Mouse (Mus musculus) brain, embryonic 18.5 days (tissue): ENCODE measurements around the gene Ctnnd2.

ENCODE experiments used
- DNase-seq: peaks from one replicate; pipeline ENCODE4 v3.0.0-alpha.2; 2012; ENCODE audit warnings: low read depth, low spot score

The Ctnnd2 gene

DNA sequence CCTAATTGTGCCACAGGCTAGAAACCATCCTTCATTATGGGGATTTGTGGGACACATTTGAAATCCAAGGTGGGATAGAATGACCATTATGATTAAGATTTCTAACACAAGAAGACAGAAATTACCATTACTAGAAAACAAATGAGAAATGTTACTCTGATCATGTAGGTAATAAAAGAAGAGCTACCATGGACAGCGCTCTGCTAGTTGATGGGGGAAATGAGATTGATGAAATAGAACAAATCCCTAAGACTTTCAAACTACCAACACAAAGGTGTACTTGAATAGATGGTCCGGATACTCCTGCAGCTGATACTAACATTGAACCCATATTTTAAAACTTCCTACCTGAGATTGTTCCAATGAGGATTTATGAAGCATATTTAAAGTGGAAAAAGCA, 68.5 kb downstream of the Ctnnd2 start:
- no peak for DNase-seq

DNA sequence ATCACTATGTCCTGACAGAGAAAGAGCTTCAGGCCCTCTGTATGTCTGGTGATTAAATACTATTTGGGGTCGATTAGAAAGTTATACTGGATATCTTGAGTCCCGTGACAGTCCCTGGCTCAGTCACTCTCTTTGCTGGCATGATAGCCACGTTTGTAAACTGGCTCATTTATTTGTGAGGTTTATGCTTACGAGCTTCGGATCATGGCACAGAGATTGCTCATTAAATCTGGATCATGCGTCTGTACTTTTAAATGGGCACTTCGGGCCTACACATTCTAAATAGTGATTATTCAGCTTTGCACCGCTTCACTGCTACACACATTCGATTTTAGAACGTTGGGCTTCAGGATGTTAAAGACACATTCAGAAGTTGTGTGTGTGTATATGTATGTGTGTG, 96.4 kb downstream of the Ctnnd2 start:
- DNase-seq: no peak

DNA sequence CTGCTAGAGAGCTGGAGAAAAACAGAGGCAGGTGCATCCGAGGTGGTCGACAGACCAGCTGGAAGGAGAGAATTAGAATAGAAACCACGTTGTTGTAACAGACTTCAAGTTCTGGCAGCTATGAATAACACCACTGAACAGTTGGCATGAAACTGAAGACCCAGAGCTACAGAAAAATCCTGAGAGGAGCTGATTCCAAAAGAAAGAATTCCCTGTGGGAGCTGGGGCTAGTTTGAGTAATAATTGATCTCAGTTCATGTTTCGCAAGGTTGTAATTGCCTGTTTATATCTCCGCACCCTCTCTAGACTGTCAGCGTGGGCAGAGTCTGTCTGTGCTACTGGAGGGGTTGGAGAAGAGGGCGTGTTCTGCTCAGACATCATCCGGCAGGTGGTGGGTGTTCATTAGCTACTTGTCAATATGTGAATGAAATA, 98.8 kb downstream of the Ctnnd2 start:
- peak; percentile 36 for DNase-seq

DNA sequence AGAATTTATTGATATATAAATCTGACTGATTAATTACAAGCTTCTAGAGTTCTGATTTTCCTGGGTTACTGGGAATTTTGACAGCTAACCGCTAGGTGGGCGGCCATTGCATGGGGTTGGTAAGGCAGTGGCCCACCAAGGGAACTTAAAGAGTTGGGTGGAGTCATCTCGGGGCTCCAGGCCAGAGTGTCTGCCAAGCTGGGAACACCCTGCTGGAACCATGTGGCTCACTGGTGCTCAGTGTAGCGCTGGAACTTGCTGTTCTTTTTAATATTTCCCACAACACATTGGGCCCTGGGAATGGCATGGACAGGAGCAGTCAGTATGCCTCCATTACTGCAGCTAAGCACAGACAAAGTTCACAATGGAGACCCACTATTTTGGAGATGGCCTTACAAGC, 99.9 kb downstream of the Ctnnd2 start:
- no peak for DNase-seq

DNA sequence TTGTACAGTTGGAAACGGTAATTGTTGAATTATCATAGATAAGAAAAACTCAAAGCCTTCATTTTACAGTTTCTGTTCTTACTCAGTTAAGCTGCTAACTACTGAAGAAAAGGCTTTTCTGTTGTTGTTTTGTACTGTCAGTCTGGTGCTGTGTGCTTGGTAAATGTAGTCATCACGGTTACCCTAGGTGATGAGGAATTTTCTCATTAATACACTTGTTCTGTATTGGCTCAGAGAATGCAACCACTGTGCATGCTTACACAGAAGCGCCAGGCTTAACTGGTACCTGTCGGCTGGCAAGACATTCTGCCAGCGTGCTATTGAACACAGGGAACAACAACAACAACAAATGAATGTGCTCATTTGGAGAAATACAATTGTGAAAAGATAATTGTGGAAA, 103.3 kb downstream of the Ctnnd2 start:
- no peak for DNase-seq

DNA sequence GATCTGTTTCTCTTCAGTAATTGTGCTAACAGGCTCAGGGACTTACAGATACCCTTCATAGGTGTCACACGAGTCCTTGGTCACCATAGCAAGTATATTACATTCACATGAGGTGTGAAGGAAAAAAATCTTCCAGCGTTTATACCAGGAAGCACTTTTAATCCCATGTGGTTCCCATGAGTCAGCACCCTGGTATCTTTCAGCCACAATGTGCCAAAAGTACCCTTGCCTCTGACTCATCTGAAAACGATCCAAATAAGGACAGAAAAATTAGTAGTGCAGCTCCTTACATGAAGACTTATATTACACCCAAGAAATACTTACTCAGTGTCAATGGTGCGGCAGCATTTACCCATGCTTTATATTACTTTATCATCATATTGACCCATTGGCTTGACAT, 104.3 kb downstream of the Ctnnd2 start:
- DNase-seq: no peak

DNA sequence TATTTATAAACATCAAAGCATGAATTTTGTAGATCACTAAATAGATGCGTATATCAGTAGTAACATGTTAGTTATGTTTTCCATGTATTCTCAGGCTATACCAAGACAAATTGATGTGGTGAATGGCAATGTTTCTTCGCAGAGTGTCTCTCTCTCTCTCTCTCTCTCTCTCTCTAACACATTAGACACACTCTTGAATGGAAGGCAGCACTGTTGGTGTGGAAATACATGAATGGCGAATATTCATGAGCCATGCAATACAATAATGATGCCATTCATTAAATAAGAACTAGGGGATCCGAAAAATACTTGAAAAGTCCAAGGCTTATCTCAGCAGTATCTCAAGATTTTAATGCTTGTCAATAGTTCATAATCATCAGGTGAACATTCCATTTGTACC, 106.2 kb downstream of the Ctnnd2 start:
- DNase-seq: no peak

DNA sequence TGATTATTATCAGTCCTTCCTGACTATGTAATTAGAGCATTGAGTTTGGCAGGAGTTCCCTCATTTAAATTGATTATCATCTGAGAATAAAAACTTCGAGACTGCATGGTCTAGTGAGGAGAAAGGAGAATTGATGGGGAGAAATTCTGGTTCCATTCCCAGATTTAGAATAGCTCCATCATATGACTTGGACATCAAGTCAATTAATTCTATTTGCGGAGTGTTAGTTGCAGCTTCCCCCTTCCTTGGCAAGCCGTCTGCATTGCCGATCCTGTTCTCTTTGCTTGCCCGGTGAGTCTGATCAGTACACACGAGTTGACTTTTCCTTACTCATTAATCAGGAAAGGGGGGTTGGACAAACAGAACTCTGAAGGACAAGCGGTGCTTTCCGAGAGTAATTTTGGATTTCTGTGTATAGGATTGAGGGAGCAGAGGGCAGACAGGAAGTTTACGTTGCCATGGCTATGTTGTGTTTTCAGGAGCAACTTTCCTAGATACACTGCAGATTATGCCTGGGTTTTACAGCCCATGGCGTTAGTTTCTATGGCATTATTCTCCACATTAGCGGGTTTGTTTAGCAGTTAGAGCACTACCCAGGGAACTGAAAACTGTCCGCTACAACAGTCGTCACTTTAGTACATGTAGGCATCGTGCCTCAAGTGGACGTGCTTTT, 113.3 kb downstream of the Ctnnd2 start:
- peak; percentile 50 for DNase-seq

DNA sequence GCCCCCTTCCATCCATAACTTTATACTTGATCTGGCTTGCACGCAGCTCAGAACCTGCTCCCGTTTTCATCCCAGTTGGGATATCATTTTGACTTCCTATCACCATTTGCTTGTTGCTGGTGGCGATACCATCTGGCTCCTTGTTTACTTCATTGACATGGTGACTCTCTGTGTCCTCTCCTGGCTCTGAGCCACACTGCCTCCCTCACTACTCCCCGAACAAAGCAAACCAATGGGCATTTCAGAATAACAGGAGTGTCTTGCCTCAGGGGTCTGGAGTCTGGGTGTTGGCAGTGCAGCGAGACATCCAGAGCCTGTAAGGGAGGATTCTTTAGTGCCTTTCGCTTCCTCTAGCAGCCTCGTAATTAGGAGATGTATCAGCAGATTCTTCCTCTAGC, 113.9 kb downstream of the Ctnnd2 start:
- DNase-seq: no peak

DNA sequence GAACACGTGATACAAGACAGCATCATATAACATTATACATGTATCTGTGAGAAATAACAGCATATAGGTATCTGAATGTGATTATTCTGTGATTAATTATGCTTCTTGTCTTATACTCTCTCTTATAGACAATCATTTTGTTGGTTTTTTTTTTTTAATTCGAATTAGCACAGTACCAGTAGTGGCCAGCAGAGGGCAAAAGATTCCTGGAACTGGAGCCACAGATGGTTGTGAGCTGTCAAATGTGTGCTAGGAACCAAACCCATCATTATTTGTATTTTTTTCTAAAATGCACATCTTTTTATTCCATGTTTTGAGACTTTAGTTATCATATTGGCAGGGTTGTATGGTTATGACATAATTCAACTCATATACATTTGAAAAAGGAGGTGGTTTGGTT, 130.4 kb downstream of the Ctnnd2 start:
- DNase-seq: no peak

DNA sequence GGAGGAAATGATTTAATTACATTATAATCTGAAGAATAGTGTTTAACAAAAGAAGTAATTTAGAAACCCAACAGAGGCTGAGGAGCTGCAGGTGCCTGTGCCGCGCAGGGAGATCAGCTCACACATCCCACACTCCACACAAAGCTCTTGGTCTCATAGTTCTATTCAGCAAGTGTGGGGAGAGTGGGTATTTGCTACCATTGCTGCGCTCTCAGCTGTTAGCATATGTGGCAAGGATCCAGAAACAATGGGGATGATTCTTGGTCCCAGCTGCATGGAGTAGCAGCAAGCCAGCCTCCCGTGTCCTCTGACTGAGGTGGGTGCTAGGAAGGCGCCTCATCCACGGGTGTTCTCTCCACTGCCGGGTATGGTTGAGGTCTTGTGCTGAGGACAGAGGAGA, 134.0 kb downstream of the Ctnnd2 start:
- DNase-seq: no peak

DNA sequence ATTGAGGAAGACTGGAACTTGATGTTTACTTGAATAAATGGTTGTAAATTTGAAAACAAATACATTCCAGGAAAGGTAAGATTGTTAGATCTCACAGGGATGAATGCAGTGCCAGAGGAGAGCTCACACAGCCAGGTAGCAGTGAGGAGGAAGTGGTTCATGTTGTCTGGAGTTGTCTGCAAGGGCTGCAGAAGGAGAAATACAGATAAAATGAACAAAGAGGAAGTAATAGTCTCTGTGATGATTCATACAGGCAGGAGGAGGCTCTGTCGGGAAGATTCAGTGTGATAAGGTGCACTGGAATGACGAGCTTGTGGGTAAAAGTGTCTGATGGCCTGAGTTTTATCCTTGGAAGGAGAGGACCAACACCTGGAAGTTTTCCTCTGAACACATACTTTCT, 150.2 kb downstream of the Ctnnd2 start:
- DNase-seq: no peak

DNA sequence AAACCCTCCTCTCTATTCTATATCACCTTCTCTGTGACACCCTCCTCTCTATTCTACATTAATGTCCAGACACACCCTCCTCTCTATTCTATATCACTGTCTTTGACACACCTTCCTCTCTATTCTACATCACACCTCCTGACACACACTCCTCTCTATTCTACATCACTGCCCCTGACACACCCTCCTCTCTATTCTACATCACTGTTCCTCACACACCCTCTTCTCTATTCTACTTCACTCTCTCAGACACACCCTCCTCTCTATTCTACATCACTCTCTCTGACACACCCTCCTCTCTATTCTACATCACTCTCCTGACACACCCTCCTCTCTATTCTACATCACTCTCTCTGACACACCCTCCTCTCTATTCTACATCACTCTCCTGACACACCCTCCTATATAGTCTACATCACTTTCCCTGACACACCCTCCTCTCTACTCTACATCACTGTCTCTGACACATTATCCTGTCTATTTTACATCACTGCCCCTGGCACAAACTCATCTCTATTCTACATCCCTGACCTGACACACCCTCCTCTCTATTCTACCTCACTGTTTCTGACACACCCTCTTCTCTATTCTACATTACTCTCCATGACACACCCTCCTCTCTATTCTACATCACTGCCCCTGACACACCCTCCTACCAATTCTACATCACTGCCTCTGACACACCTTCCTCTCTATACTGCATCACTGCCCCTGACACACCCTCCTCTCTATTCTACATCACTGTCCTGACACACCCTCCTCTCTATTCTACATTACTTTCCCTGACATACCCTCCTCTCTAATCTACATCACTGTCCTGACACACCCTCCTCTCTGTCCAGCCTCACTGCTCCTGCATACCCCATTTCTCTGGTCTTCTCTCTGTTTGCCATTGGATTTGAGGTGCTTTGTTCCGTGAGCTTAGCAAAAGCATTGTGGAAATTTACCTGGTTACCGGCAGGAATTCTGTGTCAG, 161.2 kb downstream of the Ctnnd2 start:
- DNase-seq: no peak

DNA sequence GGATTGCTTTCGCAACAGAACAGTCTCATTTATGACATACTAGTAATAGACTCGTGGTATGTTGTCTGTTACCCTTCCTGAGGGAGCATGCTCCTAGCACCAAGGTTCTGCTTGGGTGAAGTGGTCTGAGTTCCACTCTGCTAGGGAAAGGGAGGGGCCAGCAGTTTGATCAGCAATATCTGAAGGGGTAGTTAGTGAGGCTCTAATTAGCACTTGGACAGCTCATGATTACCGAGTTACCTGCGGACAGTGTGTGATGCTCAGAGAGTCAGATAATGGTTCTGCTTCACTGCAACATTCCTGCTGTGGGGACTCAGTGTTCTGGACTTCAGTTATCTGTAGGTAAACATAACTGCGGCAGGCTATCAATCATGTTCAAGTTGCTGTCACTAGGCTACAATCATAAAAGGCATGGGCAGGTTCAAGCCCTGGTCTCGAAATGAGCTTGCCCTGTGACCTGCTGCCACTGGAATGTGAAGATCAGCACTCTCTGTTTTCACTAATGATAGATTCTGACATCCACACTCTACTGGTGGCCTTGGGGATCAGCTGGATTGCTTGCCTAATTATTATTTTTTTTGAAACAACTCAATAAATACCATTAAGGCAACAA, 166.3 kb downstream of the Ctnnd2 start:
- DNase-seq: no peak

DNA sequence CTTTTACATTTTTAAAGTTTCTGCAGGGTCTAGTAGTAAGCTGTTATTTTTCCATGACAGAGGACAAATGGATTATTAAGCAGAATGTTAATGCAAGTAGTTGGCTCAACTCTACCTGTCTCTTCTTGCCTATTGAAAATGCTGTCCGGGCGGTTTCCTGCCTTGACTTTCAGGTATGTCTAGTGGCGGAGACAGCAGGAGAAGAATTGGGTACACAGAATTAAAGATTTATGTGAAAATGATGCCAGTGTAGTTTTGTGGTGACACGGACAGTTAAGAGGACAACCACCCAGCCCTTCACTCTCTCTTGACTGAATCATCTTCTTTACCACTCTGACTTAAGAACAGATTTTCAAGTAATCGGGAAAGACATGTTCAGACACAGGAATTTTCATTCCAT, 173.4 kb downstream of the Ctnnd2 start:
- no peak for DNase-seq

DNA sequence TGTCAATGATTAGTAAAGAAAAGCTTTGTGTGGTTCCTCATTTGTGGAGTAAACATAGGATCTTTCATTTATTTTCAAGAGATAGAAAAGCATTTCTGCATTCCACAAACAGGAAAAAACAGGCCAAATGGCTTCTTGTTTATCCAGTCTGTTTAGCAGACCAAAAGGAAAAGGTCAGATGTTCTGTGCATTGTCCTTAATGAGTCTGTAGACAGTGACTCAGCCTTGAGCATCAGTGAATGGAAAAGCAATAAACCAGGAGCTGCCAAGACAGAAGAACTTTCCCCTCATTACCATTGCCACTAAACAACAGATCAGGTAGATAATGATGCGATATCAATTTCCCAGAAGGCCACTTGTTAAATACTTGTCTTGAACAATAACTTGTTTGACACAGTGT, 192.1 kb downstream of the Ctnnd2 start:
- DNase-seq: no peak

DNA sequence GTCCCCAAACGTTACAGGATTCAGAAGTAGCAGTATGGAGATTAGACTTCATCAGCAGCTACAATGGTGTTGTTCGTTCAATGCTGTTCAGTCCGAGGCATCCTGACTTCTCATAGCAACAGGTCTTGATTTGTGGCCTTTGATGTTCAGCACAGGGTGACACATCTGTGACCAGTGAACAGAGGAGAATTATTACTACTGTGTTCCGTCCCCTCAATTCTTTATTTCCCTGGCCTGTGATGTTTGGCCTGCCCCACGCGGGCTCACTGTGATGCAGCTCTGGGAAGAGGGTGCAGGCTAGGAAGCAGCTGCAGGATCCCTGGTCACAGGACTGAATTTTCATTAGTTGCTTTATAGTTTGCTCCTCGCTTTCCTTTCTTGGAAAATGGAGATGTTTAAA, 197.6 kb downstream of the Ctnnd2 start:
- DNase-seq: no peak

DNA sequence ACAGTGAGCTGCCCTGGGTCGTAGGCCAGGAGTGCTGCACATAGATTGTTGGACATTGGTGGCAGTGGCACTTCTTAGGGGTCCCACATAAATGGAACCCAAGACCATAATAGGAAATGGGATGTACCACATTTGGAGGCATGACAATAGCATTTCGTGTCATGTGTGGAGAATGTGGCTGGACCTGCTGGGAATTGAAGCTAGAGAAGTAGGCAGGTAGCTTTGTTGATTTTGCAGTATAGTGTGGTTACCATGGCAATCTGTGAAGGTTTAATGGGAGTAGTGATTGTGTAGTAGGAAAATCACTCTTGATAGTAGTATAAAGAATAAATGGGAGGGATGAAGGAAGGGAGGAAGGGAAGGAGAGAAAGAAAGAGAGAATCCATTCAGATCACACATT, 198.8 kb downstream of the Ctnnd2 start:
- no peak for DNase-seq

DNA sequence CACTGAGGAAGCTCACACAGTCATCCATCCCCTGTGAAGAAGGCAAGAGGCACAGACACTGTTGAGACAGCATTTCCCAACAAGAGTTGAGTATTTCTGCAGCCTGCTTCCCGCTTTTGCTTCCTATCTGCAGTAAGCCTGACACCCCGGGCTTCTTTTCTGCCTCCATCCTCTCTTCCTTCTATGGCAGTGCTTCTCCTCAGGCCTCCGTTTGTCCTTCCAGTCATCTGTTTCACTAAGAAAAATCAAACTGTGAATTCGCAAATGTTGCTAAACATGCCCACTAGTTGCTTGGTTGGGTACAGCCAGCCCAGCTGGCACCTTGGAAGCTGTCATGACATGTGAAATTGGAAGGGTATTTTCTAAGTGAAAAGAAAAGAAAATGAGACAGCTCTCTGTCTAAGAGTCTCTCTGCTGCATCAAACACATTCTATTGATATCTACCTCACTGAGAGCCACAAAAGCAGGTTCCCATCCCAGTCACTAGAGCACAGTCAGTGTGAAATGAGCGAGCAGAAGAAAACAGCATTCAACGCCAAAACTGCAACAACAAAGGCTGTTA, 201.3 kb downstream of the Ctnnd2 start:
- DNase-seq: no peak

DNA sequence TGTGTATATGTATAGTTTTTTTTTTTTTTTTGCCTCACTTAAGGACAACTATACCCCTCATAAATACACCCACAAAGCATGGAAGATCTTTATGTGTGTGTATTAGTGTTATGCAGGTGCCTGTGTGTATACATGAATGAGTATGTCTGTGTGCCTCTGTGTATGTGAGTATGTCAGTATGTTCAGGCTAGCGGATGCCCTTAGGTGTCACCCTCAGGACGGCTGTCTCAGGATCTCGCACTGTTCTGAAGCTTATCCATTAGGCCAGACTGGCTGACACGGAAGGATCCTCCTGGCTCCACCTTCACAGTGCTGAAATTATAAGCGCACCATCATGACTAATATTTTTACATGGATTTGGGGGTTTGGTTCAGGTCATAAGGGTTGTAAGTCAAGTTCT, 202.5 kb downstream of the Ctnnd2 start:
- DNase-seq: no peak

DNA sequence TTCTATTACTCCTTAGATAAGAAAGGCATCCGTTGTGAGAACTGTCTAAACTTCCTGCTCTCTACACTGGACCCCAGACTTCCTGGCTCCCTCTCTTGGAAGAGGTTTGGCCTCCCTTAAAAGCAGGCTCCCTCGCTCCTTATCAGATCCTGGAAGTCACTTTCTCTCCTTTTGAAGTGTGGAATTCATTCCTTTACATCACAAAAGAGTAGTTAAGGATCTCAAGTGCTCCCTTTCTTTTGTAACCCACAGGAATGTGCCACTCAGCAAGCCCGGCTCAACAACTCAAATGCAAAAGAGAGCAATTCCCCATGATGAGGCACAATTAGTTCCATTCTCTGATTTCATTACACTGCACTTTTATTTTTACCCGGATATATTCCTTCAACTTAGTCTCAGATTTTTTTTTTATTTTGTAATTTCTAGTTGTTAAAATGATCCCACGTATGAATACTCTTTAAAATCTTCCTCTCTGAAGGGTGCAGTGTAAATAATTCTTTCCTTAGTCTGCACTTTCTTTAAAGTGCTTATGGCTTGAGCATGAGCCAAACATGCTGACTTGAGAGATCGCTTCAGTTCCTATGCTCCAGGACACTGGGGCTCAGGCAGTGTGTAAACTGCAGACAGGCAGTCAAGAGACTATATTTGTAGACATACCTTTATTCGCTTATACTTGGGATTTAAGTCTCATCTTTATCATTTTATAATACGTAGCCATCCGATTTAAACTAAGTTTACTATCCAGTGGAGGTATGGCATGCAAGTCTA, 210.9 kb downstream of the Ctnnd2 start:
- no peak for DNase-seq

DNA sequence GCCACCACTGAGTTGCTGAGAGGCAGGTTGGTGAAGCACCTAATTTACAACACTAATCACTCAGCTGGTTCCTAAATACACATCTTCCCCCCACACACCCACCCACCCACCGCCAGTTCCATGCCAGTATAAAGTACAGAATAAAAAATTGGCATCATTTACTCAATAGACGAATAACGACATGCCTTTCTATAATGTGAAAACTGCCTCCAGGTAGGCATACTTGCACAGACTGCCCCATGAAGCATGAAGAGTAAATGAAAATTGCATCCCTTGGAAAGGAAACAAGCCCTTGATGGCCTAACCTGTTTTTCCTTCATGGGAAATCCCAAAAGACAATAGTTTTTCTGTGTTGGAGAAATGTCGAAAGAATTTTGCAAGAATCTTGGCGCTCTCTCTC, 212.0 kb downstream of the Ctnnd2 start:
- no peak for DNase-seq
